Mouse (Mus musculus) retina, adult 2 months (tissue): ENCODE data around the gene Capn2.

Source experiments
- DNase-seq: peaks from one replicate; pipeline ENCODE4 v3.0.0-alpha.2; 2012; ENCODE audit warnings: low read depth, low spot score

The Capn2 gene

GRCm38 (mm10) chr1:182516758-182517676 is at the start of gene Capn2:
TSS of gene Capn2 (minus strand) at chr1:182517608.
- DNase-seq, result no peak

GRCm38 (mm10) chr1:182565351-182565835 is 48.0 kb upstream of the Capn2 start:
- no peak for DNase-seq

GRCm38 (mm10) chr1:182564408-182565120 is 47.2 kb upstream of the Capn2 start, which contains the start of gene Capn8:
TSS of gene Capn8 (plus strand) at chr1:182565007.
- no peak for DNase-seq

- no peak for DNase-seq
These were observed 45.4 kb upstream of the Capn2 start for GRCm38 (mm10) chr1:182562576-182563370.

- DNase-seq, result no peak
These were observed 44.6 kb upstream of the Capn2 start for GRCm38 (mm10) chr1:182561945-182562514.

GRCm38 (mm10) chr1:182560390-182561098 is 43.1 kb upstream of the Capn2 start:
- peak; percentile 11 for DNase-seq

GRCm38 (mm10) chr1:182559530-182559929 is 42.1 kb upstream of the Capn2 start:
- no peak for DNase-seq

GRCm38 (mm10) chr1:182558271-182558670 is 40.9 kb upstream of the Capn2 start:
- DNase-seq, result no peak

- DNase-seq, result peak; percentile 15
These were observed 36.4 kb upstream of the Capn2 start for GRCm38 (mm10) chr1:182553649-182554375.

- no peak for DNase-seq
These were observed 33.4 kb upstream of the Capn2 start for GRCm38 (mm10) chr1:182550761-182551160.

- DNase-seq, result no peak
These were observed 26.5 kb upstream of the Capn2 start for GRCm38 (mm10) chr1:182543906-182544305.

- no peak for DNase-seq
These were observed 25.7 kb upstream of the Capn2 start for GRCm38 (mm10) chr1:182543136-182543535.

GRCm38 (mm10) chr1:182542110-182542509 is 24.7 kb upstream of the Capn2 start:
- no peak for DNase-seq

- DNase-seq, result peak; percentile 59
These were observed 21.9 kb upstream of the Capn2 start for GRCm38 (mm10) chr1:182539023-182539940.

- no peak for DNase-seq
These were observed 17.7 kb upstream of the Capn2 start for GRCm38 (mm10) chr1:182535080-182535481.

- DNase-seq, result no peak
These were observed 16.2 kb upstream of the Capn2 start for GRCm38 (mm10) chr1:182533583-182533982.

GRCm38 (mm10) chr1:182527921-182528858 is 10.8 kb upstream of the Capn2 start:
- no peak for DNase-seq
